Mouse (Mus musculus) lung, adult 18-20 months (tissue): ENCODE measurements around the gene Sh2b2.

Source experiments
- DNase-seq, 2 experiments: peaks; one replicate each; pipeline ENCODE4 v3.0.0; 2022; ENCODE audit warnings: mixed read lengths in 2 of 2

Sh2b2 gene

DNA sequence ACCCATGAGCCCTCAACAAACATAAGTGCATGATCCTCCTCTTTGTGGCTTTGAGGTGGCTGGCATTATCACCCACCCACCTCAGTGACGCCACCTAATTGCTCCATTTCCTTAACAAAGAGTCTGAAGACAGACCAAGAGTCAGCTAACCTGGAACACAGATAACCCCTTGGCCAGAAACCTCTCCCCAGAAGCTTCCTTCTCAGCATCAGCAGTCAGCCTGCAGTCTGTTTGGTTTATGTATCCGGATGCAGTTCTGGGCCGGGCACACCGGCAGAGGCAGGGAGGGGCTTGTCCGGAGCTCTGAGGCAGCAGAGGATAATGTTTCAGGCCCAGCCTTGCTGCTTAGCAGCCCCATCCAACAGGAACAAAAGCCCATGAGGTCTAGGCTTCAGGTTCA is 66.8 kb downstream of the Sh2b2 start:
- peak in 1 of 2 experiments; percentile 46 for DNase-seq

DNA sequence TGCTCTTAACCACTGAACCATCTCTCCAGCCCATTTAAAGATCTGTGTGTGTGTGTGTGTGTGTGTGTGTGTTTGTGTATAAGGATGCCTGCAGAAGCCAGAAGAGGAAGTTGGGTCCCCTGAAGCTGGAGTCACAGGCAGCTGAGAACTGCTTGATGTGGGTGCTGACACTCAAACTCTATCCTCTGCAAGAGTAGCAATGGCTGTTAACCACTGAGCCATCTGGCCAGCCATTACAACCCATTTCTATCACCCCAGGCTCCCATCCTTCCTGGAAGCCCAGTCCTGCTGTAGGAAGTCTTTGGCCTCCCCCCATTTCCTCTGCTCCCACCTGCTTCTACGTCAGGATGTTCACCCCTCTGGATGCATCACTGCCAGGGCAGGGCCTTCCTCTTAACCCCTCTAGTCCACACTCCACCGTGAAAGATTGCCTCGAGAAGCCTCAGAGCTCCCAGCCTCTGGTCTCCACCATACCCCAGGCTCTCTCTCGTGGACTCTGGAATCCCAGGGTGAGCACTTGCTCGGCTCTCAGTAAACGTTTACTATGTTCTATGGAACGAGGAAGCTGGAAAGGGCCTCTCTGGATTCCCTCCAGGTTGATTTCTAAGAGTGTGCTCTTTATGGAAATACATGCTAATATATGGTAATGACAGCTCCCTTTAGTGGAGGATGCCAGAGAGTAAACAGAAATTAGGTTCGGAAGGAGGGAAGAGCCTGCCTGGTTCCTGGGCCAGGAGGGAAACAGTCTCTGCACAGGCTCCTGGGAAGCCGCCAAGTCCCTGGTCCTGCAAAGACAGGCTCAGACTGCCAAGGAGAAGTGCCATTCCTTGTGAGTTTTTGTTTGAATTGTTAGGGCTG is 72.5 kb downstream of the Sh2b2 start:
- peak; percentile 92 to 95 for DNase-seq

DNA sequence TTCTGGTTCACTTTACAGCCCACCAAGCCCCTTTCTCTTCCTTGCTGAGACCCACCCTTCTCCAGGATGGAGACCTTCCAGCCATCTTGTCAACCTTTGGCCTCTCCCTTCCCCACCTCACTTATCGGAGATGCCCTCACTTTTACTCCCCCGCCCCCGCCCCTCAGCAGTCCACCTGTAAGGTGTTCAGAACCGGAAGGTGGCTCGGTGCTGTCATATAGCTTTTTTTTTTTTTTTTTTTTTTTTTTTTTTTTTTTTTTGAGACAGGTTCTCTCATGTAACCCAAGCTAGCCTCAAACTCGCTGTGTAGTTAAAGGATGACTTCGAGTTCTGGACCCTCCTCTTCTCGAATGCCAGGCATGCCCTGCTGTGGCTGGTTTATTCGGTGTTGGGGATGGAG is 73.4 kb downstream of the Sh2b2 start:
- DNase-seq, result no peak

DNA sequence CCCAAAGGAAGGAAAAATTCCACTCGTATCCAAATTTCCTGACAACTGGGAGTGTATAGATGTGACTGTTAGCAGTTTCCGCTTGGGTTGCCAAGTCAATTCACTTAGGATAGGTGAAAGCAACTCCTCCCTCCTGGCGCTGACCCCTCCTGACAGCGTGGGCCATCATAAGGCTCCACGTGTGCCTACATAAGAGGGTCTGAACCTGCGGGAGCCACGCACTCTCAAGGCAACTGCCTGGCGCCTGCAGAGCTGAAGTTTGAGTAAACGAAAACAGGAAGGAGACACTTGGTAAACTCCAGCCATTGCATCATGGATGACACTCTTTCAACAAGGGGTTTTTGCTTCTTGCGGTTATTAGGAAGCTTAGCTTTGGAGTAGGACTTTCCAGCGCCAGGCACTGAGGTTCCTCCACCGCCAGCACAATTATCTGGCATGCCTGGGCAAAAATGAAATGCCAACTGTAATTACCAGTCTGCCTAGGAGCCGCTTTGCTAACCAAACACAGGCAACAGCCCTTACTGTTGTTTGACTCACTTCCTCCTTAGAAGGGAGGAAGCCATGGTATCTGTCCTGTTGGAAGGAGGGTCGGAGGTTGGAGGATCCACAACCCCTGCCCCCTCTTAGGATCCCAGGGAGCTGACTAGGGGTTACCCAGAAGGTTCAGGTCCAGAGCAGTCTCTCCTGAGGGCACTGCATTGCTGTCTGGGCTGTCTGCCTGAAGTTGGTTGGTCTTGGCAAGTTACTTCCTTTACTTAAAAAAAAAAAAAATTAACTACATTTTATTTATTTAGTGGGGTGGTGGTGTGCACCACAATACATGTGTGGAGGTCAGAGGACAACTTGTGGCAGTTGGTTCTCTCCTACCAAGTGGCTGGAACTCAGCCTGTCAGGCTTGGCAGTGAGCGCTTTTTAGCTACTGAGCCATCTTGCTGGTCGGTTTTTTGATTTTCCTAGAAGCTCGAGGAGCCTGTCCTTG is 74.7 kb downstream of the Sh2b2 start:
- DNase-seq, result peak; percentile 44 to 55

DNA sequence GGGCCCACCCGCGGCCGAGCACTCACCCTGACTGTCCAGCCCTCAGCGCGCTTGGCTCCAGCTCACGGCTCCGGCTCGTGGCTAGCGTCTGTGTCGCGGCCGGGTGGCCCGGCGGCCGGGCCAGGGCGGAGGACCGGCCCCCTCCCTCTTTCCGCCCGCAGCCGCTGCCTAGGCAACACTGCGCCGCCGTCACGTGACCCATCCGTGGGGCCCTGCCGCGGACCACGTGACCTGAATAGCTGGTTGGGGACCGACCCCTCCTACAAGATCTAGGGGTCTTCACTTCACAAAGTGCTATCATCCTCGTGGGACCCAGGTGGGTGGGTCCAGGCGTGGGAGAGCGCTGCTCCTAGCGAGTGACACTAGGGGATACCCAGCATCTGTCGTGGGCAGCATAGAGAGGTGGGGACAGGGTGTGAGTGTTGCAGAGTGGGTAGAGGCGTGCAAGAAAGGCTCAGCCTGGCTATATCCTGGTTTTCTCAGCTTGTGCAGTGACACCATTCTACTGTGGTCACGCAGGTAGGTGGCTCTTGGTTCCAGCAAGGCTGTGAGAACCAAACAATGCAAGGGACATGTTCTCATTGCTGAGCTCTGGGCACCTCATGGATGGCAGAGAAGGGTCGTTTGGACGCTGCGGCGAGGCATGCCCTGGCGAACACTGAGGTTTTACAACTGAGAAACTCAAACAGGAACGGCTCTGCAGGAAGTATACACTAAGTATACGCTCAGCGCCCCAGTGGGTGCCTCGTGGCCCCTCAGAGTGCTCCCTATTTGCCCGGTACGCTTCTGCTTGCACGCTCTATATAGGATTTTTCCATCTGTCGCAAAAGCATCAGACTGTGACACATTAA is 75.6 kb downstream of the Sh2b2 start, which contains the start of gene Orai2:
Gene Orai2 (minus strand): TSS at position 202 of the 851 bp plus-strand sequence.
- DNase-seq, result peak; percentile 86

DNA sequence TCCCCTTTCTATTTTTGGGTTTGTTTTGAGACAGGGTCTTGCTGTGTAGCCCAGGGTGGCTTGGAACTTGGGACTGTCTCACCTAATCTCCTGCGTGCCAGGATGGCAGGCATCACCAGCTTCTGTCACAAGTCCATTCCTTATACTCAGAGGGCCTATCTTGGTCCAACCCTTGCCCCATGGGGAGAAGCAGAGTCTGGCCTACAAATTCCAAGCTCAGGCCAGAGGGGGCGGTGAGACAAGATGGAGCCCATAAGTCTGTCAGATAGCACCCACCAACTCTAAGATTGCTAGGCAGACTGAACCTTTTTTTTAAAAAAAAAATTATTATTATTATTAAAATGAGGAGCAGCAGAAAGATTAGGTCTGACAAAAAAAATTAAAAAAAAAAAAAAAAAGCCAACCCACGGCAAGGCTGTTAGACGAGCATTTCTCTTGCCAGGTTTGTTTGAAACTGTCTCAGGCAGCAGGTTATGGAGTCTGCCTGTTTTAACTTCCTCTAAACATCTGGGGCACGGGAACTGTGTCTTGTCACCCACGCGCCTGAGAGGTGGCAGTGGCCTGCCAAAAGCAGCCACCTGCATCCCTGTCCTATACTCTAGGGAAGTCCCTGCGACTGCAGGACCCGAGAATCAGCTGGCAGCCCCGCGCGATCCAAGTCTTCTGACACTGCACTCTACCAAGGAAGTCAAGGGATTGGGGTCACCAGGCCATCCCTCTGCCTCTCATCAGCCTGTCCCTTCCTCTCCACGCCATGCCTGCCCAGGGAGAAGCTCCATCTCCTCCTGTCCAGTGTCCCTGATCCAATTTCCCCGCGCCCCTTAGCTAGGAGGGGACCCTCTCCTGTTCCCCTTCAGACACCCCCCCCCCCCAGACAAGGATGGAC is 76.5 kb downstream of the Sh2b2 start:
- peak; percentile 38 to 46 for DNase-seq
